Mouse (Mus musculus): ENCODE results near the gene Zfp664. TPM values are rescaled to one million over a fixed set of nuclear protein-coding genes. Genes with fewer than 3 reads are reported as not detected.

The Zfp664 gene
- polyA plus RNA-seq, 1 experiment from 2014 or later: 75.6 TPM

- ATAC-seq (ENCODE audit: insufficient number of reproducible peaks, low FRiP score, low TSS enrichment, low read depth): no peak
- Histone ChIP-seq H3K9me3 (no peaks in the 10 kb centered on the region), H3K4me2 (no peak overlapping the region), H3K9ac (no peak overlapping the region), H3K27me3 (no peaks in the 10 kb centered on the region), H3K36me3 (no peaks in the 10 kb centered on the region), H3K4me1 (peaks cover 18% of the 10 kb centered on the region), H3K4me3 (no peak overlapping the region), H3K27ac (peak overlapping the region; percentile 51; the same call in 1 of the 2 replicates)
- WGBS: 70% methylated on average over 10 of the region's 10 CpGs
These were observed 39.7 kb downstream of the Zfp664 start for GRCm38 (mm10) chr5:124902195-124902594.

- WGBS: 87% methylated on average over 4 of the region's 4 CpGs
These were observed 41.4 kb downstream of the Zfp664 start for GRCm38 (mm10) chr5:124903852-124904251.

GRCm38 (mm10) chr5:124906890-124907289 lies 44.4 kb downstream of the Zfp664 start:
- no peak overlapping the region for H3K9ac ChIP-seq
- 63% methylated on average over 13 of the region's 13 CpGs for WGBS

More at GRCm38 (mm10) chr5:124903852-124904251, 41.4 kb downstream of the Zfp664 start:
- H3K9ac ChIP-seq: no peak overlapping the region
- H3K4me3 ChIP-seq: no peak overlapping the region
- H3K27me3 ChIP-seq: no peaks in the 10 kb centered on the region
- H3K27ac ChIP-seq: no peak overlapping the region
- ATAC-seq (ENCODE audit: insufficient number of reproducible peaks, low FRiP score, low TSS enrichment, low read depth): no peak
- no peaks in the 10 kb centered on the region for H3K36me3 ChIP-seq
- H3K4me1 ChIP-seq: peaks cover 20% of the 10 kb centered on the region
- H3K4me2 ChIP-seq: no peak overlapping the region
- H3K9me3 ChIP-seq: no peaks in the 10 kb centered on the region

GRCm38 (mm10) chr5:124908860-124909259 lies 46.4 kb downstream of the Zfp664 start:
- H3K9ac ChIP-seq: no peak overlapping the region
- 19% methylated on average over 5 of the region's 5 CpGs for WGBS
- no peak overlapping the region for H3K27ac ChIP-seq
- H3K27me3 ChIP-seq: no peaks in the 10 kb centered on the region
- no peak overlapping the region for H3K4me3 ChIP-seq
- H3K4me2 ChIP-seq: no peak overlapping the region
- peaks cover 22% of the 10 kb centered on the region for H3K4me1 ChIP-seq
- H3K36me3 ChIP-seq: no peaks in the 10 kb centered on the region
- peak; percentile 68 for ATAC-seq (ENCODE audit: insufficient number of reproducible peaks, low FRiP score, low TSS enrichment, low read depth)
- H3K9me3 ChIP-seq: no peaks in the 10 kb centered on the region

More at GRCm38 (mm10) chr5:124906890-124907289, 44.4 kb downstream of the Zfp664 start:
- Histone ChIP-seq H3K27ac (no peak overlapping the region), H3K27me3 (no peaks in the 10 kb centered on the region), H3K4me3 (no peak overlapping the region), H3K4me2 (no peak overlapping the region), H3K4me1 (0 out of 2 replicates have a peak, but pooled peaks cover 5% of the 10 kb centered on the region), H3K36me3 (no peaks in the 10 kb centered on the region), H3K9me3 (no peaks in the 10 kb centered on the region)
- ATAC-seq (ENCODE audit: insufficient number of reproducible peaks, low FRiP score, low TSS enrichment, low read depth): no peak

GRCm38 (mm10) chr5:124912276-124912675 lies 49.8 kb downstream of the Zfp664 start:
- 50% methylated on average over 6 of the region's 7 CpGs for WGBS
- Histone ChIP-seq H3K27ac (no peak overlapping the region), H3K36me3 (no peaks in the 10 kb centered on the region), H3K4me1 (peaks cover 22% of the 10 kb centered on the region), H3K9me3 (no peaks in the 10 kb centered on the region), H3K9ac (no peak overlapping the region), H3K27me3 (no peaks in the 10 kb centered on the region), H3K4me3 (no peak overlapping the region), H3K4me2 (no peak overlapping the region)
- ATAC-seq (ENCODE audit: insufficient number of reproducible peaks, low FRiP score, low TSS enrichment, low read depth): no peak

- peak overlapping the region; percentile 38; the same call in 1 of the 2 replicates for H3K27ac ChIP-seq
- H3K9me3 ChIP-seq: no peaks in the 10 kb centered on the region
- H3K36me3 ChIP-seq: no peaks in the 10 kb centered on the region
- H3K9ac ChIP-seq: no peak overlapping the region
- no peak for ATAC-seq (ENCODE audit: insufficient number of reproducible peaks, low FRiP score, low TSS enrichment, low read depth)
- H3K4me2 ChIP-seq: no peak overlapping the region
- no peaks in the 10 kb centered on the region for H3K27me3 ChIP-seq
- H3K4me1 ChIP-seq: peaks cover 22% of the 10 kb centered on the region
- 50% methylated on average over 20 of the region's 20 CpGs for WGBS
- H3K4me3 ChIP-seq: no peak overlapping the region
These were observed 50.7 kb downstream of the Zfp664 start for GRCm38 (mm10) chr5:124912946-124913933.

- 66% methylated on average over 3 of the region's 3 CpGs for WGBS
- no peak for ATAC-seq (ENCODE audit: insufficient number of reproducible peaks, low FRiP score, low TSS enrichment, low read depth)
- Histone ChIP-seq H3K27ac (no peak overlapping the region), H3K4me2 (no peak overlapping the region), H3K9ac (no peak overlapping the region), H3K27me3 (no peaks in the 10 kb centered on the region), H3K4me3 (no peak overlapping the region), H3K36me3 (no peaks in the 10 kb centered on the region), H3K4me1 (peaks cover 15% of the 10 kb centered on the region; the same call in 1 of the 2 replicates), H3K9me3 (no peaks in the 10 kb centered on the region)
These were observed 57.3 kb downstream of the Zfp664 start for GRCm38 (mm10) chr5:124919798-124920197.

- Histone ChIP-seq H3K36me3 (no peaks in the 10 kb centered on the region), H3K9ac (no peak overlapping the region), H3K4me1 (peaks cover 19% of the 10 kb centered on the region; the same call in 1 of the 2 replicates), H3K27ac (no peak overlapping the region), H3K4me2 (no peak overlapping the region), H3K4me3 (no peak overlapping the region), H3K27me3 (no peaks in the 10 kb centered on the region), H3K9me3 (no peaks in the 10 kb centered on the region)
- no peak for ATAC-seq (ENCODE audit: insufficient number of reproducible peaks, low FRiP score, low TSS enrichment, low read depth)
These were observed 58.9 kb downstream of the Zfp664 start for GRCm38 (mm10) chr5:124921410-124921809.

GRCm38 (mm10) chr5:124922356-124923352 lies 60.2 kb downstream of the Zfp664 start:
- H3K27ac ChIP-seq: peak overlapping the region; percentile 59
- no peaks in the 10 kb centered on the region for H3K36me3 ChIP-seq
- 23% methylated on average over 18 of the region's 18 CpGs for WGBS
- H3K9ac ChIP-seq: no peak overlapping the region
- no peak overlapping the region for H3K4me3 ChIP-seq
- H3K27me3 ChIP-seq: no peaks in the 10 kb centered on the region
- ATAC-seq (ENCODE audit: insufficient number of reproducible peaks, low FRiP score, low TSS enrichment, low read depth): no peak
- H3K4me1 ChIP-seq: peaks cover 19% of the 10 kb centered on the region; the same call in 1 of the 2 replicates
- no peaks in the 10 kb centered on the region for H3K9me3 ChIP-seq
- H3K4me2 ChIP-seq: no peak overlapping the region

GRCm38 (mm10) chr5:124929425-124930054 lies 67.0 kb downstream of the Zfp664 start:
- H3K4me2 ChIP-seq: no peak overlapping the region
- H3K9ac ChIP-seq: no peak overlapping the region
- H3K27me3 ChIP-seq: no peaks in the 10 kb centered on the region
- H3K4me1 ChIP-seq: peaks cover 29% of the 10 kb centered on the region
- ATAC-seq (ENCODE audit: insufficient number of reproducible peaks, low FRiP score, low TSS enrichment, low read depth): no peak
- H3K9me3 ChIP-seq: no peaks in the 10 kb centered on the region
- 81% methylated on average over 9 of the region's 9 CpGs for WGBS
- H3K27ac ChIP-seq: 0 out of 2 replicates have a peak overlapping the region, but pooled peaks have one; percentile 24
- no peaks in the 10 kb centered on the region for H3K36me3 ChIP-seq
- H3K4me3 ChIP-seq: no peak overlapping the region

GRCm38 (mm10) chr5:124930055-124930439 lies 67.6 kb downstream of the Zfp664 start:
- ATAC-seq (ENCODE audit: insufficient number of reproducible peaks, low FRiP score, low TSS enrichment, low read depth): no peak
- Histone ChIP-seq H3K27ac (peak overlapping the region; percentile 24; the same call in 1 of the 2 replicates), H3K36me3 (no peaks in the 10 kb centered on the region), H3K9ac (no peak overlapping the region), H3K4me1 (peaks cover 33% of the 10 kb centered on the region), H3K27me3 (no peaks in the 10 kb centered on the region), H3K4me3 (no peak overlapping the region), H3K9me3 (no peaks in the 10 kb centered on the region), H3K4me2 (no peak overlapping the region)
- 54% methylated on average over 5 of the region's 5 CpGs for WGBS

Measured in limb, embryonic 15.5 days (tissue).